Mouse (Mus musculus) lung, adult 2 months (tissue): ENCODE measurements around the gene Nps.

ENCODE experiments used
- CTCF ChIP-seq: fragments of 200-500 bp; IDR thresholded peaks from 2 replicates; pipeline ENCODE4 v1.5.1; 2011; ENCODE audit warnings: mild to moderate bottlenecking, low read length, control low read depth; ENCODE audit not compliant: insufficient read depth
- POLR2A ChIP-seq: fragments of 200-500 bp; IDR thresholded peaks from 2 replicates; pipeline ENCODE4 v1.6.1; 2011; ENCODE audit warnings: low read depth, mild to moderate bottlenecking, control low read depth, low read length, borderline replicate concordance; ENCODE audit errors: extremely low read depth

DNA sequence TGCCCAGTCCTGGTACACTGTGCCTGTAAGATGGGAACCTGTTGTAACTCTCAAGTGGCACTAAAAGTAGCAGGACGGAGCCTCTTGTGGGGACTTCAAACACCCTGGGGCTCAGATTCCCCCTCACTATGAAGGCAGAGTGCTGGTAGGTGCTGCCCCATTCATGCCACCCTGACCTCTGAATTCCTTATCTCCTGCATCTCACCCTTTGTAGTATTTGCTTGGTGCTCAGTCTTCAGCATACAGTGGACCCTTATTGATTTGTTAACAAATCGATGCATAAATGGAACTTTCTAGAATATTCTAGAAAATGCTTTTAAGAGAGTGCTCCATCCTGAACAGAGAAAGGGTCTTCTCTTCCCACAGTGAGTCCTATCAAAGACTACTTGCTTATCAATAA, 4.1 kb upstream of the Nps start:
- no peak for TF ChIP-seq CTCF
- TF ChIP-seq POLR2A: no peak
